In genomic region chr6:113890858-113891213, GRCm38 (mm10) we compare ENCODE assay signal across 9 mouse cellular contexts.
DNase-seq lines count a peak whose midpoint lies in the region; ATAC-seq and TF ChIP-seq lines count a peak whose summit lies in the region.
"Had no signal": no experiment of that assay in that cellular context is flagged by ENCODE, and none has a peak within 500 bp of the region (broad histone marks: within the 10 kb centered on the region; RNA-seq: fewer than 3 reads in every experiment).

No protein-coding gene starts in this region.

- intact Hi-C loops in heart, postnatal 10 days (cut with DNase I): no loop called here

- TF ChIP-seq EP300 in ES-Bruce4 (IDR thresholded peaks at IDR 0.05; ENCODE audit: insufficient read depth, low read depth, low read length): no peak

- DNase-seq in heart, postnatal 10 days: no peak
- no peak for DNase-seq in forebrain, postnatal 0 days
- DNase-seq in right cerebral cortex, postnatal 4 days: no peak
- DNase-seq in layer of hippocampus, adult 18-20 months (ENCODE audit: low spot score in 2 of 2): no peak
- DNase-seq in layer of hippocampus, adult 9-11 months: no peak
- DNase-seq: gastrocnemius, postnatal 36 days had no signal

- H3K4me3 ChIP-seq in heart, embryonic 11.5 days (ENCODE audit: low read depth, low read length): peak overlapping the region; percentile 42
- H3K4me3 ChIP-seq in ES-Bruce4 (ENCODE audit: low read depth, low read length): peak overlapping the region; percentile 12
- H3K4me3 ChIP-seq in forebrain, postnatal 0 days (ENCODE audit: low read depth, low read length): peak overlapping the region; percentile 67
- H3K4me3 ChIP-seq in liver, embryonic 15.5 days (replicated peaks): peak overlapping the region; percentile 41

- H3K4me2 ChIP-seq in heart, embryonic 11.5 days: peak overlapping the region; percentile 64
- peak overlapping the region; percentile 84 for H3K4me2 ChIP-seq in forebrain, postnatal 0 days (ENCODE audit: low read depth)
- peak overlapping the region; percentile 44 for H3K4me2 ChIP-seq in liver, embryonic 15.5 days

- no peak overlapping the region for H3K9ac ChIP-seq in heart, embryonic 11.5 days (ENCODE audit: low read depth, low read length)
- peak overlapping the region; percentile 67 for H3K9ac ChIP-seq in ES-Bruce4 (ENCODE audit: low read depth, poor library complexity, severe bottlenecking)
- H3K9ac ChIP-seq in forebrain, postnatal 0 days: peak overlapping the region; percentile 58
- peak overlapping the region; percentile 18; the same call in 1 of the 2 replicates for H3K9ac ChIP-seq in liver, embryonic 15.5 days

- H3K27ac ChIP-seq in heart, embryonic 11.5 days (ENCODE audit: low read depth, low read length): no peak overlapping the region
- H3K27ac ChIP-seq in ES-Bruce4 (ENCODE audit: insufficient read depth, low read length): no peak overlapping the region
- H3K27ac ChIP-seq in forebrain, postnatal 0 days (ENCODE audit: low read depth, low read length): peak overlapping the region; percentile 75
- no peak overlapping the region for H3K27ac ChIP-seq in liver, embryonic 15.5 days (replicated peaks)

- H3K36me3 ChIP-seq in heart, embryonic 11.5 days (ENCODE audit: control insufficient read depth, insufficient read depth, low read length): no peaks in the 10 kb centered on the region
- no peaks in the 10 kb centered on the region for H3K36me3 ChIP-seq in ES-Bruce4 (ENCODE audit: control insufficient read depth, insufficient read depth, low read length, poor library complexity, severe bottlenecking)
- H3K36me3 ChIP-seq in forebrain, postnatal 0 days (ENCODE audit: insufficient read depth): no peaks in the 10 kb centered on the region
- no peaks in the 10 kb centered on the region for H3K36me3 ChIP-seq in liver, embryonic 15.5 days (replicated peaks)

- TF ChIP-seq POLR2A in ES-Bruce4 (IDR thresholded peaks at IDR 0.05; ENCODE audit: insufficient read depth, low read length): no peak

- TF ChIP-seq CTCF in ES-Bruce4 (IDR thresholded peaks at IDR 0.05; ENCODE audit: low read depth, low read length): no peak
- no peak for TF ChIP-seq CTCF in forebrain, postnatal 0 days (IDR thresholded peaks at IDR 0.05; ENCODE audit: low read depth)

- no peaks in the 10 kb centered on the region for H3K4me1 ChIP-seq in heart, embryonic 11.5 days (ENCODE audit: control insufficient read depth, insufficient read depth, low read length)
- no peaks in the 10 kb centered on the region for H3K4me1 ChIP-seq in ES-Bruce4 (ENCODE audit: control insufficient read depth, insufficient read depth, low read length)
- H3K4me1 ChIP-seq in forebrain, postnatal 0 days (ENCODE audit: insufficient read depth): peaks cover 28% of the 10 kb centered on the region
- peaks cover 13% of the 10 kb centered on the region for H3K4me1 ChIP-seq in liver, embryonic 15.5 days (replicated peaks)

- H3K27me3 ChIP-seq in heart, embryonic 11.5 days (ENCODE audit: control insufficient read depth, insufficient read depth, low read length): peaks cover 68% of the 10 kb centered on the region
- H3K27me3 ChIP-seq in ES-Bruce4 (ENCODE audit: control insufficient read depth, insufficient read depth, low read length, poor library complexity, severe bottlenecking): peaks cover 2% of the 10 kb centered on the region; the same call in 1 of the 2 replicates
- H3K27me3 ChIP-seq in forebrain, postnatal 0 days (ENCODE audit: insufficient read depth, low read length): no peaks in the 10 kb centered on the region
- peaks cover 38% of the 10 kb centered on the region for H3K27me3 ChIP-seq in liver, embryonic 15.5 days

- no peaks in the 10 kb centered on the region for H3K9me3 ChIP-seq in heart, embryonic 11.5 days (replicated peaks; ENCODE audit: control insufficient read depth, low read length)
- H3K9me3 ChIP-seq in ES-Bruce4 (replicated peaks; ENCODE audit: control insufficient read depth, insufficient read depth, low read length, poor library complexity, severe bottlenecking): no peaks in the 10 kb centered on the region
- H3K9me3 ChIP-seq in forebrain, postnatal 0 days (ENCODE audit: low read length): no peaks in the 10 kb centered on the region
- H3K9me3 ChIP-seq in liver, embryonic 15.5 days (replicated peaks): no peaks in the 10 kb centered on the region

- ATAC-seq in heart, embryonic 11.5 days (replicated peaks; ENCODE audit: insufficient number of reproducible peaks, low FRiP score, low TSS enrichment): no peak
- peak; percentile 66 for ATAC-seq in forebrain, postnatal 0 days
- ATAC-seq in liver, embryonic 15.5 days (ENCODE audit: insufficient read depth): no peak

- WGBS in heart, embryonic 11.5 days (ENCODE audit: insufficient replicate concordance): 2% methylated on average over 10 of the region's 10 CpGs
- WGBS in forebrain, postnatal 0 days: 2% methylated on average over 10 of the region's 10 CpGs
- under 1% methylated on average over 10 of the region's 10 CpGs for WGBS in liver, embryonic 15.5 days (ENCODE audit: insufficient replicate concordance)

Comparison
In these comparisons a context has a peak if more than half of its experiments do, and no peak if none do; other contexts are left out.
1. H3K4me3 ChIP-seq: peak in every context shown above with its lines; median percentile 67 in forebrain, postnatal 0 days; 42 in heart, embryonic 11.5 days; 41 in liver, embryonic 15.5 days; 12 in ES-Bruce4.